ENCODE assay signal across 7 mouse cellular contexts in the genomic region with DNA sequence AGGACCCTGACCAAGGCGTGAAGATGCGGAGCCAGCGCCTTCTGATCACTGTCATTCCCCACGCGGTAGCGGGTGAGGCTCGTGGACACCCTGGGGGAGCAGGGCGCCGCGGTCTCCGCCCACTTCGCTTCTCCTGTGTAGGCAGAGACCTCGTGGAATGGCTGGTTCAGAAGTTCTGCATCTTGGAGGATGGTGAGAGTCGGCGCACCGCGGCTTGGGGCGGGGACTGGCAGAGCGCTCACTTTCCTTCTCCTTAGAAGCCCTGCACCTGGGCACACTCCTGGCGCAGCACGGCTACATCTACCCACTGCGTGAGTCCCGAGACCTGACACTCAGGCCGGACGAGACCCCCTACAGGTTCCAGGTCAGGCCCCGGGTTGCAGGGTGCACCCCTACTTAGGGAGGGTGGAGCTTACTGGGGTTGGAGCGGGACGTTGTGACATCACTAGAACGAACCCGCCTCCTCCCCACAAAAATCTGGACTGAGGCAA. TPM values are rescaled to one million over a fixed set of nuclear protein-coding genes. Genes with fewer than 3 reads are reported as not detected.
DNase-seq lines count a peak whose midpoint lies in the region; ATAC-seq and TF ChIP-seq lines count a peak whose summit lies in the region.

No protein-coding gene starts in this region.

- H3K4me3 ChIP-seq in embryonic fibroblast, embryonic 13.5 days (ENCODE audit: insufficient read depth, low read length), result peak overlapping the region; percentile 60
- H3K4me3 ChIP-seq in hindbrain, embryonic 13.5 days, result peak overlapping the region; percentile 42

- peak; percentile 54 for DNase-seq in CD4-positive helper T cell, adult 2 months (ENCODE audit: low read depth, low spot score)
- peak; percentile 51 for DNase-seq in NIH3T3 (ENCODE audit: low read depth)
- peak; percentile 40 to 60 for DNase-seq in layer of hippocampus, postnatal 14 days (ENCODE audit: low spot score in 2 of 2)
- peak; percentile 35 for DNase-seq in lung, postnatal 10 days
- peak; percentile 56 to 67 for DNase-seq in right cerebral cortex, postnatal 36 days (ENCODE audit: low spot score in 2 of 2)

- peaks cover 79% of the 10 kb centered on the region for H3K27me3 ChIP-seq in hindbrain, embryonic 13.5 days

- no peaks in the 10 kb centered on the region for H3K4me1 ChIP-seq in embryonic fibroblast, embryonic 13.5 days (ENCODE audit: control insufficient read depth, insufficient read depth, low read length)
- peaks cover 42% of the 10 kb centered on the region for H3K4me1 ChIP-seq in hindbrain, embryonic 13.5 days (replicated peaks)

- TF ChIP-seq POLR2A in embryonic fibroblast, embryonic 13.5 days (IDR thresholded peaks at IDR 0.05; ENCODE audit: low read depth, low read length), result no peak

- ATAC-seq in hindbrain, embryonic 13.5 days (ENCODE audit: low FRiP score), result no peak; the same call in 1 of the 2 replicates

- 2% methylated on average over 30 of the region's 30 CpGs for WGBS in hindbrain, embryonic 13.5 days

- no peaks in the 10 kb centered on the region for H3K36me3 ChIP-seq in hindbrain, embryonic 13.5 days

- no peaks in the 10 kb centered on the region for H3K9me3 ChIP-seq in hindbrain, embryonic 13.5 days

- TF ChIP-seq CTCF in embryonic fibroblast, embryonic 13.5 days (IDR thresholded peaks at IDR 0.05; ENCODE audit: borderline replicate concordance, insufficient read depth, low read length), result no peak

- no peak overlapping the region for H3K27ac ChIP-seq in embryonic fibroblast, embryonic 13.5 days (ENCODE audit: insufficient read depth, low read length)
- no peak overlapping the region for H3K27ac ChIP-seq in hindbrain, embryonic 13.5 days

- peak overlapping the region; percentile 51 for H3K9ac ChIP-seq in hindbrain, embryonic 13.5 days

- H3K4me2 ChIP-seq in hindbrain, embryonic 13.5 days, result peak overlapping the region; percentile 76

RNA-seq across cellular contexts. Expression of a gene that starts 0.6 kb away (rescaled TPM):
- 2.2 and 2.8 TPM in 2 replicates for polyA plus RNA-seq in embryonic fibroblast, embryonic 13.5 days (2011; ENCODE audit: insufficient read length, low read depth, missing spikeins)
- 9.0 and 9.5 TPM in 2 replicates for polyA plus RNA-seq in hindbrain, embryonic 13.5 days (2015; fragmentation: Nextera tagmentation; extraction: Ambion mirVana)
- 10 to 100 TPM; 56.1 to 69.6 TPM for total RNA-seq in layer of hippocampus, postnatal 14 days (2021)

RNA-seq across cellular contexts. Expression of a gene that starts 4.2 kb away (rescaled TPM):
- 5.8 and 9.3 TPM in 2 replicates for polyA plus RNA-seq in embryonic fibroblast, embryonic 13.5 days (2011; ENCODE audit: insufficient read length, low read depth, missing spikeins)
- polyA plus RNA-seq in hindbrain, embryonic 13.5 days (2015; fragmentation: Nextera tagmentation; extraction: Ambion mirVana), result 65.7 and 75.1 TPM in 2 replicates
- 100 to 1,000 TPM; 147 to 158 TPM for total RNA-seq in layer of hippocampus, postnatal 14 days (2021)

RNA-seq across cellular contexts. Expression of a gene that starts 4.5 kb away (rescaled TPM):
- polyA plus RNA-seq in embryonic fibroblast, embryonic 13.5 days (2011; ENCODE audit: insufficient read length, low read depth, missing spikeins), result not detected in 2 replicates
- polyA plus RNA-seq in hindbrain, embryonic 13.5 days (2015; fragmentation: Nextera tagmentation; extraction: Ambion mirVana), result 0.30 and 0.36 TPM in 2 replicates
- under 1 TPM in 1 of 2 experiments, not detected in 1; 0.18 TPM for total RNA-seq in layer of hippocampus, postnatal 14 days (2021)

RNA-seq across cellular contexts. Expression of a gene that starts 40.7 kb away (rescaled TPM):
- polyA plus RNA-seq in embryonic fibroblast, embryonic 13.5 days (2011; ENCODE audit: insufficient read length, low read depth, missing spikeins), result 47.2 and 57.3 TPM in 2 replicates
- 30.8 and 31.4 TPM in 2 replicates for polyA plus RNA-seq in hindbrain, embryonic 13.5 days (2015; fragmentation: Nextera tagmentation; extraction: Ambion mirVana)
- 10 to 100 TPM; 24.8 to 31.5 TPM for total RNA-seq in layer of hippocampus, postnatal 14 days (2021)

RNA-seq across cellular contexts. Expression of a gene that starts 49.3 kb away (rescaled TPM):
- 44.1 and 45.0 TPM in 2 replicates for polyA plus RNA-seq in embryonic fibroblast, embryonic 13.5 days (2011; ENCODE audit: insufficient read length, low read depth, missing spikeins)
- 117 and 118 TPM in 2 replicates for polyA plus RNA-seq in hindbrain, embryonic 13.5 days (2015; fragmentation: Nextera tagmentation; extraction: Ambion mirVana)
- total RNA-seq in layer of hippocampus, postnatal 14 days (2021), result 10 to 100 TPM; 84.5 to 90.3 TPM
